8 mouse cellular contexts compared by ENCODE assay signal in the genomic region with DNA sequence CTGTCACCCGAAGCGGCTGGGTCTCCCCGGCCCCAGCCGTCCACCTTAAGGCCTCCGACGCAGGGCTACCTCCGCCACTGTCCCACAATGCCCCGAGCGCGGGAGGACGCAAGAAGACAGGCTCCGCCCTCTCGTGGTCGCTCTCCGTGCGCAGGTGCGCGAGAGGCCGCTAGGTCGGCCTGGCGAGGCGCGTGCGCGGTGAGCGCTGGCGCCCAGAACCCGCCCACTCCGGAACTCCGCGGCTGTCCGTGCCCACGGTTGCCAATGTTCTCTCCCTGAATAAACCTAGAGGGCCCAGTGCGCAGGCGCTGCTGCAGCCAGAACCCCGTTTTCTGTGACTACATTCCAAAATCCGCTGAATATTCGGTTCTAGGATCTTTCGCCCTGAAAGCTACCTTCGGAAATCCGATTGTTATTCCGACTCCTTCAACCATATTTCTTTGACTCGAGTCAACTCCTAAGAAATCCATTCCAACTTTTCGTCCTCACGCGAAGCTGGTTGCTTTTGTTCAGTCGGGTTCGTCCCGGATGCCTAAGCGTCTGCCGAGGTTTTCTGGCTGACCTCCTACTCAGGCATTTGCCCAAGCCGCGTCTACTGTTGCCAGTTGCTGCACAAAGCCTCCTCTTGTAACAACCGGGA. TPM values are rescaled to one million over a fixed set of nuclear protein-coding genes. Genes with fewer than 3 reads are reported as not detected.
DNase-seq lines count a peak whose midpoint lies in the region; ATAC-seq and TF ChIP-seq lines count a peak whose summit lies in the region.

A gene (minus strand): TSS at position 108 of the 640 bp plus-strand sequence.

- H3K27me3 ChIP-seq in ES-Bruce4 (ENCODE audit: control insufficient read depth, insufficient read depth, low read length, poor library complexity, severe bottlenecking): no peaks in the 10 kb centered on the region
- H3K27me3 ChIP-seq in forebrain, embryonic 13.5 days: no peaks in the 10 kb centered on the region
- H3K27me3 ChIP-seq in liver, postnatal 0 days (ENCODE audit: insufficient read depth, low read length): no peaks in the 10 kb centered on the region
- no peaks in the 10 kb centered on the region for H3K27me3 ChIP-seq in neural tube, embryonic 14.5 days (ENCODE audit: control insufficient read depth, insufficient read depth, low read length)

- under 1% methylated on average over 54 of the region's 54 CpGs for WGBS in forebrain, embryonic 13.5 days
- under 1% methylated on average over 54 of the region's 54 CpGs for WGBS in large intestine, adult 2 months
- under 1% methylated on average over 54 of the region's 54 CpGs for WGBS in liver, postnatal 0 days (ENCODE audit: insufficient replicate concordance)
- under 1% methylated on average over 53 of the region's 54 CpGs for WGBS in neural tube, embryonic 14.5 days

- H3K4me2 ChIP-seq in forebrain, embryonic 13.5 days: peak within 1 kb of the TSS; percentile 98
- H3K4me2 ChIP-seq in liver, postnatal 0 days (ENCODE audit: low read depth, low read length): peak within 1 kb of the TSS; percentile 88
- H3K4me2 ChIP-seq in neural tube, embryonic 14.5 days (ENCODE audit: low read depth, low read length): peak within 1 kb of the TSS; percentile 73

- no peaks in the 10 kb centered on the region for H3K9me3 ChIP-seq in ES-Bruce4 (replicated peaks; ENCODE audit: control insufficient read depth, insufficient read depth, low read length, poor library complexity, severe bottlenecking)
- H3K9me3 ChIP-seq in forebrain, embryonic 13.5 days (replicated peaks): no peaks in the 10 kb centered on the region
- H3K9me3 ChIP-seq in liver, postnatal 0 days (ENCODE audit: low read length): no peaks in the 10 kb centered on the region
- no peaks in the 10 kb centered on the region for H3K9me3 ChIP-seq in neural tube, embryonic 14.5 days (ENCODE audit: control insufficient read depth, low read length)

- no peak for TF ChIP-seq CTCF in ES-Bruce4 (IDR thresholded peaks at IDR 0.05; ENCODE audit: low read depth, low read length)
- peak; percentile 72 for TF ChIP-seq CTCF in liver, postnatal 0 days (IDR thresholded peaks at IDR 0.05; ENCODE audit: low read depth)

- no peaks in the 10 kb centered on the region for H3K36me3 ChIP-seq in ES-Bruce4 (ENCODE audit: control insufficient read depth, insufficient read depth, low read length, poor library complexity, severe bottlenecking)
- H3K36me3 ChIP-seq in forebrain, embryonic 13.5 days (ENCODE audit: poor library complexity, severe bottlenecking): peaks cover 14% of the 10 kb centered on the region
- peaks cover 7% of the 10 kb centered on the region for H3K36me3 ChIP-seq in liver, postnatal 0 days (replicated peaks; ENCODE audit: insufficient read depth, low read length)
- 0 out of 2 replicates have a peak, but pooled peaks cover 3% of the 10 kb centered on the region for H3K36me3 ChIP-seq in neural tube, embryonic 14.5 days (ENCODE audit: control insufficient read depth, insufficient read depth, low read length)

- peak; percentile 97 to 98 for DNase-seq in heart, postnatal 10 days
- peak; percentile 94 for DNase-seq in large intestine, adult 2 months (ENCODE audit: low read depth, low spot score)
- DNase-seq in liver, postnatal 0 days: peak; percentile 97
- DNase-seq in testis, postnatal 10 days (ENCODE audit: low spot score): peak; percentile 95

- peak within 1 kb of the TSS; percentile 77 for H3K27ac ChIP-seq in ES-Bruce4 (ENCODE audit: insufficient read depth, low read length)
- H3K27ac ChIP-seq in forebrain, embryonic 13.5 days: peak within 1 kb of the TSS; percentile 97
- peak within 1 kb of the TSS; percentile 93 for H3K27ac ChIP-seq in liver, postnatal 0 days (ENCODE audit: low read depth)
- peak within 1 kb of the TSS; percentile 95 for H3K27ac ChIP-seq in neural tube, embryonic 14.5 days (ENCODE audit: low read depth, low read length)

- H3K9ac ChIP-seq in ES-Bruce4 (ENCODE audit: low read depth, poor library complexity, severe bottlenecking): peak within 1 kb of the TSS; percentile 79
- peak within 1 kb of the TSS; percentile 95 for H3K9ac ChIP-seq in forebrain, embryonic 13.5 days
- peak within 1 kb of the TSS; percentile 97 for H3K9ac ChIP-seq in liver, postnatal 0 days (replicated peaks)
- peak within 1 kb of the TSS; percentile 84 for H3K9ac ChIP-seq in neural tube, embryonic 14.5 days (replicated peaks; ENCODE audit: low read depth, low read length)

- H3K4me1 ChIP-seq in ES-Bruce4 (ENCODE audit: control insufficient read depth, insufficient read depth, low read length): peaks cover 3% of the 10 kb centered on the region
- H3K4me1 ChIP-seq in forebrain, embryonic 13.5 days: peaks cover 49% of the 10 kb centered on the region
- H3K4me1 ChIP-seq in liver, postnatal 0 days (ENCODE audit: insufficient read depth): peaks cover 42% of the 10 kb centered on the region
- peaks cover 16% of the 10 kb centered on the region for H3K4me1 ChIP-seq in neural tube, embryonic 14.5 days (ENCODE audit: control insufficient read depth, insufficient read depth, low read length)

- TF ChIP-seq EP300 in ES-Bruce4 (IDR thresholded peaks at IDR 0.05; ENCODE audit: insufficient read depth, low read depth, low read length): no peak
- TF ChIP-seq EP300 in liver, postnatal 0 days (IDR thresholded peaks at IDR 0.05; ENCODE audit: low read depth): 0 out of 2 replicates have a peak, but pooled peaks have one; percentile 23

- intact Hi-C loops in heart, postnatal 10 days (cut with DNase I): loop anchor here (1.0 kb wide), 1 partner anchor 25 kb away; no protein-coding TSS in a partner anchor

- ATAC-seq in cerebellum, adult (ENCODE audit: insufficient number of reproducible peaks, low FRiP score, low TSS enrichment): peak; percentile 95
- peak; percentile 97 for ATAC-seq in forebrain, embryonic 13.5 days
- ATAC-seq in liver, postnatal 0 days: peak; percentile 97
- peak; percentile 96 for ATAC-seq in neural tube, embryonic 14.5 days (ENCODE audit: low read depth)

- TF ChIP-seq POLR2A in ES-Bruce4 (IDR thresholded peaks at IDR 0.05; ENCODE audit: insufficient read depth, low read length): peak; percentile 22

- peak within 1 kb of the TSS; percentile 86 for H3K4me3 ChIP-seq in ES-Bruce4 (ENCODE audit: low read depth, low read length)
- H3K4me3 ChIP-seq in forebrain, embryonic 13.5 days: peak within 1 kb of the TSS; percentile 88
- H3K4me3 ChIP-seq in liver, postnatal 0 days (ENCODE audit: low read depth, low read length): peak within 1 kb of the TSS; percentile 92
- peak within 1 kb of the TSS; percentile 85 for H3K4me3 ChIP-seq in neural tube, embryonic 14.5 days (ENCODE audit: low read depth, low read length)

RNA-seq across cellular contexts. Expression of the gene that starts here (rescaled TPM):
- polyA plus RNA-seq in ES-Bruce4 (2011; ENCODE audit: insufficient read depth, insufficient read length, low read depth, missing spikeins): 58.6 and 66.3 TPM in 2 replicates
- 7.8 and 8.1 TPM in 2 replicates for polyA plus RNA-seq in forebrain, embryonic 13.5 days (2015; fragmentation: Nextera tagmentation; extraction: Ambion mirVana)
- total RNA-seq in heart, postnatal 10 days (2021): 10 to 100 TPM; 77.3 to 80.7 TPM
- polyA plus RNA-seq in large intestine, adult 2 months (2012; rRNA removed): 104 and 150 TPM in 2 replicates
- polyA plus RNA-seq in liver, postnatal 0 days (2015; fragmentation: Nextera tagmentation; extraction: Ambion mirVana): 3.8 and 4.5 TPM in 2 replicates
- 6.1 and 10.9 TPM in 2 replicates for polyA plus RNA-seq in neural tube, embryonic 14.5 days (2014; fragmentation: Nextera tagmentation; extraction: Ambion mirVana)

Comparison
In these comparisons a context has a peak if more than half of its experiments do, and no peak if none do; other contexts are left out.
1. Peak in every context shown above with its lines: DNase-seq, ATAC-seq, H3K4me3 ChIP-seq and H3K27ac ChIP-seq.